Mouse (Mus musculus): ENCODE measurements around the gene Samd4. TPM values are rescaled to one million over a fixed set of nuclear protein-coding genes. Genes with fewer than 3 reads are reported as not detected.

The Samd4 gene
- polyA plus RNA-seq, 1 experiment from 2014 or later, result 16.1 TPM

- Histone ChIP-seq H3K36me3 (ENCODE audit: control insufficient read depth, insufficient read depth) (peaks cover 14% of the 10 kb centered on the region; the same call in 1 of the 2 replicates), H3K9ac (ENCODE audit: low read length) (peak overlapping the region; percentile 73), H3K4me1 (ENCODE audit: control insufficient read depth, insufficient read depth, low read length) (peaks cover 50% of the 10 kb centered on the region), H3K4me3 (ENCODE audit: low read length) (peak overlapping the region; percentile 34), H3K27ac (ENCODE audit: low read length) (peak overlapping the region; percentile 83), H3K4me2 (ENCODE audit: low read depth, low read length) (peak overlapping the region; percentile 72), H3K9me3 (replicated peaks; ENCODE audit: control insufficient read depth, low read length) (no peaks in the 10 kb centered on the region), H3K27me3 (ENCODE audit: control insufficient read depth, insufficient read depth, low read length) (no peaks in the 10 kb centered on the region)
- 4% methylated on average over 16 of the region's 16 CpGs for WGBS
- peak; percentile 59 for ATAC-seq (replicated peaks; ENCODE audit: extremely low read depth, insufficient read depth, low FRiP score)
Measured at GRCm38 (mm10) chr14:47086743-47087142, 204.1 kb downstream of the Samd4 start.

GRCm38 (mm10) chr14:47087182-47087581 is 204.5 kb downstream of the Samd4 start:
- Histone ChIP-seq H3K9me3 (replicated peaks; ENCODE audit: control insufficient read depth, low read length) (no peaks in the 10 kb centered on the region), H3K36me3 (ENCODE audit: control insufficient read depth, insufficient read depth) (peaks cover 16% of the 10 kb centered on the region; the same call in 1 of the 2 replicates), H3K4me1 (ENCODE audit: control insufficient read depth, insufficient read depth, low read length) (peaks cover 50% of the 10 kb centered on the region), H3K4me3 (ENCODE audit: low read length) (no peak overlapping the region), H3K4me2 (ENCODE audit: low read depth, low read length) (peak overlapping the region; percentile 72), H3K9ac (ENCODE audit: low read length) (peak overlapping the region; percentile 73), H3K27me3 (ENCODE audit: control insufficient read depth, insufficient read depth, low read length) (no peaks in the 10 kb centered on the region), H3K27ac (ENCODE audit: low read length) (peak overlapping the region; percentile 83)
- WGBS, result 30% methylated on average over 5 of the region's 5 CpGs
- no peak for ATAC-seq (replicated peaks; ENCODE audit: extremely low read depth, insufficient read depth, low FRiP score)

GRCm38 (mm10) chr14:47087669-47088250 is 205.1 kb downstream of the Samd4 start:
- Histone ChIP-seq H3K9me3 (replicated peaks; ENCODE audit: control insufficient read depth, low read length) (no peaks in the 10 kb centered on the region), H3K27ac (ENCODE audit: low read length) (peak overlapping the region; percentile 93), H3K4me1 (ENCODE audit: control insufficient read depth, insufficient read depth, low read length) (peaks cover 48% of the 10 kb centered on the region), H3K27me3 (ENCODE audit: control insufficient read depth, insufficient read depth, low read length) (no peaks in the 10 kb centered on the region), H3K36me3 (ENCODE audit: control insufficient read depth, insufficient read depth) (peaks cover 16% of the 10 kb centered on the region; the same call in 1 of the 2 replicates), H3K4me3 (ENCODE audit: low read length) (no peak overlapping the region), H3K9ac (ENCODE audit: low read length) (peak overlapping the region; percentile 54; the same call in 1 of the 2 replicates), H3K4me2 (ENCODE audit: low read depth, low read length) (no peak overlapping the region)
- no peak for ATAC-seq (replicated peaks; ENCODE audit: extremely low read depth, insufficient read depth, low FRiP score)
- 63% methylated on average over 12 of the region's 12 CpGs for WGBS

GRCm38 (mm10) chr14:47088339-47088738 is 205.7 kb downstream of the Samd4 start:
- 19% methylated on average over 1 of the region's 1 CpGs for WGBS
- ATAC-seq (replicated peaks; ENCODE audit: extremely low read depth, insufficient read depth, low FRiP score), result no peak
- Histone ChIP-seq H3K27ac (ENCODE audit: low read length) (peak overlapping the region; percentile 93), H3K4me3 (ENCODE audit: low read length) (no peak overlapping the region), H3K4me1 (ENCODE audit: control insufficient read depth, insufficient read depth, low read length) (peaks cover 42% of the 10 kb centered on the region), H3K4me2 (ENCODE audit: low read depth, low read length) (no peak overlapping the region), H3K9me3 (replicated peaks; ENCODE audit: control insufficient read depth, low read length) (no peaks in the 10 kb centered on the region), H3K36me3 (ENCODE audit: control insufficient read depth, insufficient read depth) (peaks cover 16% of the 10 kb centered on the region; the same call in 1 of the 2 replicates), H3K27me3 (ENCODE audit: control insufficient read depth, insufficient read depth, low read length) (no peaks in the 10 kb centered on the region), H3K9ac (ENCODE audit: low read length) (peak overlapping the region; percentile 54)

GRCm38 (mm10) chr14:47089153-47089552 is 206.5 kb downstream of the Samd4 start:
- Histone ChIP-seq H3K4me2 (ENCODE audit: low read depth, low read length) (0 out of 2 replicates have a peak overlapping the region, but pooled peaks have one; percentile 7), H3K36me3 (ENCODE audit: control insufficient read depth, insufficient read depth) (peaks cover 16% of the 10 kb centered on the region; the same call in 1 of the 2 replicates), H3K4me1 (ENCODE audit: control insufficient read depth, insufficient read depth, low read length) (peaks cover 41% of the 10 kb centered on the region), H3K27ac (ENCODE audit: low read length) (peak overlapping the region; percentile 93), H3K27me3 (ENCODE audit: control insufficient read depth, insufficient read depth, low read length) (no peaks in the 10 kb centered on the region), H3K9ac (ENCODE audit: low read length) (peak overlapping the region; percentile 54), H3K9me3 (replicated peaks; ENCODE audit: control insufficient read depth, low read length) (no peaks in the 10 kb centered on the region), H3K4me3 (ENCODE audit: low read length) (no peak overlapping the region)
- ATAC-seq (replicated peaks; ENCODE audit: extremely low read depth, insufficient read depth, low FRiP score), result peak; percentile 73
- WGBS, result 33% methylated on average over 6 of the region's 6 CpGs

GRCm38 (mm10) chr14:47091908-47092307 is 209.3 kb downstream of the Samd4 start:
- Histone ChIP-seq H3K4me2 (ENCODE audit: low read depth, low read length) (no peak overlapping the region), H3K9me3 (replicated peaks; ENCODE audit: control insufficient read depth, low read length) (no peaks in the 10 kb centered on the region), H3K27me3 (ENCODE audit: control insufficient read depth, insufficient read depth, low read length) (no peaks in the 10 kb centered on the region), H3K27ac (ENCODE audit: low read length) (no peak overlapping the region), H3K9ac (ENCODE audit: low read length) (no peak overlapping the region), H3K36me3 (ENCODE audit: control insufficient read depth, insufficient read depth) (peaks cover 10% of the 10 kb centered on the region; the same call in 1 of the 2 replicates), H3K4me1 (ENCODE audit: control insufficient read depth, insufficient read depth, low read length) (peaks cover 44% of the 10 kb centered on the region), H3K4me3 (ENCODE audit: low read length) (no peak overlapping the region)
- WGBS, result 90% methylated on average over 6 of the region's 6 CpGs
- ATAC-seq (replicated peaks; ENCODE audit: extremely low read depth, insufficient read depth, low FRiP score), result no peak

GRCm38 (mm10) chr14:47093355-47093792 is 210.7 kb downstream of the Samd4 start:
- H3K9ac ChIP-seq (ENCODE audit: low read length), result no peak overlapping the region
- no peak for ATAC-seq (replicated peaks; ENCODE audit: extremely low read depth, insufficient read depth, low FRiP score)

GRCm38 (mm10) chr14:47095036-47095435 is 212.4 kb downstream of the Samd4 start:
- Histone ChIP-seq H3K27me3 (ENCODE audit: control insufficient read depth, insufficient read depth, low read length) (no peaks in the 10 kb centered on the region), H3K9me3 (replicated peaks; ENCODE audit: control insufficient read depth, low read length) (no peaks in the 10 kb centered on the region), H3K4me3 (ENCODE audit: low read length) (no peak overlapping the region), H3K27ac (ENCODE audit: low read length) (no peak overlapping the region), H3K4me2 (ENCODE audit: low read depth, low read length) (no peak overlapping the region), H3K9ac (ENCODE audit: low read length) (no peak overlapping the region), H3K36me3 (ENCODE audit: control insufficient read depth, insufficient read depth) (peaks cover 18% of the 10 kb centered on the region; the same call in 1 of the 2 replicates), H3K4me1 (ENCODE audit: control insufficient read depth, insufficient read depth, low read length) (peaks cover 20% of the 10 kb centered on the region)
- 83% methylated on average over 3 of the region's 3 CpGs for WGBS
- ATAC-seq (replicated peaks; ENCODE audit: extremely low read depth, insufficient read depth, low FRiP score), result no peak

More at GRCm38 (mm10) chr14:47093355-47093792, 210.7 kb downstream of the Samd4 start:
- Histone ChIP-seq H3K4me2 (ENCODE audit: low read depth, low read length) (no peak overlapping the region), H3K36me3 (ENCODE audit: control insufficient read depth, insufficient read depth) (peaks cover 10% of the 10 kb centered on the region; the same call in 1 of the 2 replicates), H3K27me3 (ENCODE audit: control insufficient read depth, insufficient read depth, low read length) (no peaks in the 10 kb centered on the region), H3K4me1 (ENCODE audit: control insufficient read depth, insufficient read depth, low read length) (peaks cover 35% of the 10 kb centered on the region), H3K27ac (ENCODE audit: low read length) (no peak overlapping the region), H3K4me3 (ENCODE audit: low read length) (no peak overlapping the region), H3K9me3 (replicated peaks; ENCODE audit: control insufficient read depth, low read length) (no peaks in the 10 kb centered on the region)
- 65% methylated on average over 16 of the region's 16 CpGs for WGBS

- Histone ChIP-seq H3K4me3 (ENCODE audit: low read length) (no peak overlapping the region), H3K27me3 (ENCODE audit: control insufficient read depth, insufficient read depth, low read length) (no peaks in the 10 kb centered on the region), H3K27ac (ENCODE audit: low read length) (peak overlapping the region; percentile 76), H3K9me3 (replicated peaks; ENCODE audit: control insufficient read depth, low read length) (no peaks in the 10 kb centered on the region), H3K36me3 (ENCODE audit: control insufficient read depth, insufficient read depth) (peaks cover 15% of the 10 kb centered on the region; the same call in 1 of the 2 replicates), H3K4me2 (ENCODE audit: low read depth, low read length) (no peak overlapping the region), H3K9ac (ENCODE audit: low read length) (no peak overlapping the region), H3K4me1 (ENCODE audit: control insufficient read depth, insufficient read depth, low read length) (peaks cover 18% of the 10 kb centered on the region)
- ATAC-seq (replicated peaks; ENCODE audit: extremely low read depth, insufficient read depth, low FRiP score), result peak; percentile 58
- WGBS, result 39% methylated on average over 5 of the region's 5 CpGs
Measured at GRCm38 (mm10) chr14:47096357-47096756, 213.7 kb downstream of the Samd4 start.
